Mouse (Mus musculus): ENCODE data around the gene Slc16a7. TPM values are rescaled to one million over a fixed set of nuclear protein-coding genes. Genes with fewer than 3 reads are reported as not detected.

Gene Slc16a7
- polyA plus RNA-seq, 1 experiment from 2014 or later, result 42.6 TPM

DNA sequence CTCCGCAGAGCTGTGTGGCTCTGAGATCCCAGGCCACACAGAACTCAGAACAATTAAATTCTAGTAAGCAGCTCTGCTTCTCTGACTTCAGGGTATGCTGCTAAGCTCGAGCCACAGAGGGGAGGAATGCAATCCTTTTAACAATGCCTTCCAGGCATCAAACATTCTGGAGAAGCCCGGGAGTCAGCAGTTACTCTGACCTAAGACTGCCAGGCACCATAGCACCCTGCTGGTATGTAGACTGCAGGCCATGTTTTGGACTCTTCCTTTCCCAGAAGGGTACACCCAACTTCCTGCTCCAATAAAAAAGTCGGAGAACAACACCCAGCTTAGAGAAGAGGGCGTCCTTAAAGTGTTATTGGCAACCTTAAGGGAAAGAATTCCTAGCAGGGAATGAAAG is 205.1 kb downstream of the Slc16a7 start:
- no peaks in the 10 kb centered on the region for H3K79me2 ChIP-seq (ENCODE audit: inconsistent target)
- H3K36me3 ChIP-seq (ENCODE audit: inconsistent target), result no peaks in the 10 kb centered on the region
- WGBS (ENCODE audit: missing documents), result 52% methylated on average over 5 of the region's 5 CpGs

DNA sequence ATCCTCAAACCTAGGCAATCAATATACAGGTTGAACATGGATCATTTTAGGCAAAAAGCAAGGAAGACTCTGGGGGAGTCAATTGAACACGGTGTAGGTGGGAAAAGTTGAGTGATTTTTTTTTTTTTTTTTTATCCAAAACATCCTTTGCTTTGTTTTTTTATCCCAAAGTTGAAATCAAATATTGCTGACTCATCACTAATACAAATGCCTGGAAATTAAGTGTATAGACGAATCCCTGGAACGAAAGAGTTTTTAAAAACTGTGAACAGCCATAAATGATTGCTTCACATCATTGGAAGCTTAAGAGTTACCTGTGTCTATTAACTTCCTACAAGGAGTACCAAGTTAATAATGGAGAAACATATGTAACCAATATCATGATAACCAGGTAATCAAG is 206.7 kb downstream of the Slc16a7 start:
- Histone ChIP-seq H3K36me3 (ENCODE audit: inconsistent target) (no peaks in the 10 kb centered on the region), H3K27ac (no peak overlapping the region), H3K4me3 (ENCODE audit: inconsistent target) (no peak overlapping the region), H3K79me2 (ENCODE audit: inconsistent target) (no peaks in the 10 kb centered on the region)
- 100% methylated on average over 3 of the region's 3 CpGs for WGBS (ENCODE audit: missing documents)

More for the DNA sequence above, 205.1 kb downstream of the Slc16a7 start:
- no peak overlapping the region for H3K27ac ChIP-seq
- no peak overlapping the region for H3K4me3 ChIP-seq (ENCODE audit: inconsistent target)

DNA sequence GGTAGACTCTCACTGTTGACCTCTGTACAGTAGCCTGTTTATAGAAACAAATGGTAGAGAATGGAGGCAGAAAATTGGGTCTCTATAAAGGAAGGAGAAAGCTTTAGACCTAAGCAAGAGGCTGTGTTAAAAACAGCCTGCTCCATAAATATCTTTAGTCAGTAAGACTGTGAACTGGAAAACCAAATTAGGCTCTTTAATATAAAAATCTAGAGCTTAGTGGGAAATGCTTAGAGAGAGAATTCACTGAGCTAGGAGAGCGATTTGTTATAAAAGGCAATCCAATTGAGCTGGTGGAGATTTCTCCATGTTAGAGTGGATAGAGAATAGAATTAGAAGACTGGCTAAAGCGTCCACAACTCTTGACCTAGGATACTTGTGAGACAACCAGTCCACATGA is 211.5 kb downstream of the Slc16a7 start:
- Histone ChIP-seq H3K79me2 (ENCODE audit: inconsistent target) (no peaks in the 10 kb centered on the region), H3K27ac (no peak overlapping the region), H3K4me3 (ENCODE audit: inconsistent target) (no peak overlapping the region), H3K36me3 (ENCODE audit: inconsistent target) (no peaks in the 10 kb centered on the region)
- 94% methylated on average over 2 of the region's 2 CpGs for WGBS (ENCODE audit: missing documents)

DNA sequence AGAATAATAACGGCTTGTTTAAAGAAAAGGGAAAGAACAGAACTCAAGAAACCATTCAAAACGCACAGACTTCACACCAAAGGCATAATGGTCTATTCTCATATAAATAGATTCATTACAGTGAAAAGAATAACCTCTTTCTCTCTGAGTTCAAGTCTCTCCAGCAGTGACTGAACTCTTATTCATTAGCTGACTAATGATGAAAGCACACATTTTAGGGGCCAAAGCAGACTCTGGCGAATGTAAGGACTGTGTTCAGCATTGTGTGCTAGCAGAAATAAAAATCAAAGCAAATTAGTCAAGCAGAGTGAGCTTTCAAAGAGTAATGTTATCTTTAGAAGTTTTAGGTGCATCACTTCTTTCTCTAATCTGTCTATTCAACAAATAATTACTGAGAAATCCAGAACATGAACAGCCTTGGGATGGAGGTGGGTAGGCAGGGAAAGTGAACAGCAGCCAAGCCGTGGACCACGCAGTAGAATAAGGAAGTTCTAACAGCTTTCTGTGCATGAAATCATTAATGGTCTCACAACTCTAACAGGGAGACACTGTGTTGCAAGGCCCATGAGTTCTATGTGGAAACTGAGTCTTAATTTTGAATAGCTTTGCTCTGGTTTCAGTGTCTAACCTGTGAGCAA is 214.1 kb downstream of the Slc16a7 start:
- H3K27ac ChIP-seq, result no peak overlapping the region
- no peaks in the 10 kb centered on the region for H3K36me3 ChIP-seq (ENCODE audit: inconsistent target)
- H3K79me2 ChIP-seq (ENCODE audit: inconsistent target), result no peaks in the 10 kb centered on the region
- WGBS (ENCODE audit: missing documents), result 76% methylated on average over 5 of the region's 5 CpGs
- H3K4me3 ChIP-seq (ENCODE audit: inconsistent target), result no peak overlapping the region

DNA sequence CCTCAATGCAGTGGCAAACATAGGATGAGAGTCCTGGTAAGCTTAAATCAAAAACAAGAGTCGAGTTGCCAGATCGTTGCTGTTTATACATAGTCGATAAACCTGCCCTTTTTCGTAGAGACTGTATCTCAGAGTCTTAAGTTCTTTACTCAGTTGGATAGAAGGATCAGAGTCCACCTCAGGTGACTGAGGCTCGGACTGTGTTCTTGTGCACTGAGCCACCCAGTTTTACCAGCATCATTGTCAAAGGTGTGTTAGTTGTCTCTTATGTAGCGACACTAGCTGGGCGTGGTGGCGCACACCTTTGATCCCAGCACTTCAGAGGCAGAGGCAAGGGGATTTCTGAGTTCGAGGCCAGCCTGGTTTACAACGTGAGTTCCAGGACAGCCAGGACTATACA is 217.6 kb downstream of the Slc16a7 start:
- Histone ChIP-seq H3K27ac (no peak overlapping the region), H3K79me2 (ENCODE audit: inconsistent target) (no peaks in the 10 kb centered on the region), H3K36me3 (ENCODE audit: inconsistent target) (no peaks in the 10 kb centered on the region), H3K4me3 (ENCODE audit: inconsistent target) (no peak overlapping the region)
- WGBS (ENCODE audit: missing documents), result 89% methylated on average over 10 of the region's 10 CpGs

DNA sequence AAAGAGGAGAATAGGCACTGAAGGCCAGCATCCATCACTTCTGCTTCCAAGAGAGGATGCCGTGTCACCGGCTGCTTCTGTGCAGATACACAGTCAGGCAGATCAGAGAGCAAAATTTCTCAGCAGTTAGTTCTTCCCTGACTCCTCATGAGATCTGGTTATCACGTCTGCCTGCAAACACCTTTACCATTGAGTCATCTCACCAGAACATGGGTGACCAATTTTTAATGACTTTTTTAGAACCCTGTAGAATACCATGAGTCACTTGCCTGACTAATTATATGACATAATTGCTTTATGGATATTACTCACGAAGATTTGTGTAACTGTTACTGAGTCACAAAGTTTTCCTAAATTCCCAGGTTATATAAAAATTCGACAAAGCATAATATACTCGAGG is 218.1 kb downstream of the Slc16a7 start:
- Histone ChIP-seq H3K36me3 (ENCODE audit: inconsistent target) (no peaks in the 10 kb centered on the region), H3K79me2 (ENCODE audit: inconsistent target) (no peaks in the 10 kb centered on the region), H3K27ac (no peak overlapping the region), H3K4me3 (ENCODE audit: inconsistent target) (no peak overlapping the region)
- WGBS (ENCODE audit: missing documents), result 93% methylated on average over 6 of the region's 6 CpGs

Data from macrophage (primary cell).